Mouse (Mus musculus): ENCODE data around the gene Hormad2.

Gene Hormad2

GRCm38 (mm10) chr11:4442280-4442679 lies 1.4 kb upstream of the Hormad2 start:
- no peak for DNase-seq

GRCm38 (mm10) chr11:4438211-4438610 lies 2.7 kb downstream of the Hormad2 start:
- no peak for DNase-seq

DNA sequence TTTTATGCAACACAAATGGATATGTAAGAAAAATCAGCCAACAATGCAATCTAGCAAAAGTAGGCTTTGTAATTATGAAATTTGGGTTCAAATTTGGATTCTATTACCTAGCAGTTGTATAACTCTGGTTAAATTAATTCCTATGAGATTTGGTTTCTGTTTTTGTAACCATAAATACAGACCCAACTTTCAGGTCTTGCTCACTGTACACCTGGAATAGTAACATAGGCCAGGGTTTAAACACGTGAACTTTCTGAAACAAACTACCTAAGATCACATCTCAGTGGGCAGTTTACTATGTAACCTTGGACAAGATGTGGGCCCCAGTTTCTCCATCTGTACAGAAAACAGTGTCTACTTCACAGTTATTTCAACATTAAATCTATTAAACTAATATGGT lies 3.6 kb downstream of the Hormad2 start:
- DNase-seq, result no peak

- DNase-seq, result no peak
Measured at GRCm38 (mm10) chr11:4436631-4437030, 4.3 kb downstream of the Hormad2 start.

GRCm38 (mm10) chr11:4434461-4434860 lies 6.4 kb downstream of the Hormad2 start:
- no peak for DNase-seq

DNA sequence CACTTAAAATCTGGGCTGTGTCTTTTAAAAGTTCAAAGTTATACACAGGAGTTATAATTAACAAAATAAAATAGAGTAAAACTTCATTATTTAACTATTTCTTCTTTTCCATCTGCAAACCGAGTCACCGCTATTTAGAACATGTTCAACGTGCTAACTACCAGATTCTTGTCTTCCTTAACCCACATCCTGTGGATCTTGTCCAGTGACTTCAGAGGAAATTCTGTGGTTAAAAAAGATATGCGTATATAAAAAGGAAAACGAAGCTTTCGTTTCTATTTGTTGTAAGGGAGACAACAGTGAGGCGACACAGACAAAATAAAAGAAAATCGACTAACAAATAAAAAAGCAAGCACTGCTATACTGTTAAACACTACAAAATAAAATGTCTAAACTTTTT lies 17.1 kb downstream of the Hormad2 start:
- no peak for DNase-seq

GRCm38 (mm10) chr11:4422494-4423425 lies 18.1 kb downstream of the Hormad2 start:
- DNase-seq, result no peak

DNA sequence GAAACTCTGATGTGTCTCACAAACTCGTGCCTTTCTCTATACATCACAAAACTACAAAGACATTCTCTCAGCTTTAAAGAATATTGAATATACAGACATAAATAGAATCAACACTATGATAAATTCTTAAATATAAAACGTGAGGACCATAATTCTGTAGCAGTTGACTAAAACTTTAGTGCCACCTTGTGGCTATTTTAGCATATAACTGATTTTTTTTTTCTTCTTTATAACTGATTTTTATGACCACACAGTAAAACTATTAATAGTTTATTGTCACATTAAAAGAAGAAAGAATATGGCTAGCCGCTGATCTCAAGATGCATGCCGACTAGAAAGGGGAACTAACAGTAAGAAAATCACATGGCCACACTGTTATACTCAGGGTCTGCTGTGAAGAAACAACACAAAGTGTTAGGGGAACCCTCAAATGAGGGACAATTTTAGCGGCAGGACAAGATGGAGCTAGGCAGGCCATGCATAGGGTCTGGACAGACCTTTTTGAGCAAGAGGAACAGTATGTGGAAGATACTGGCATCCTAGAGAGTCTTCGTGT lies 18.9 kb downstream of the Hormad2 start:
- no peak for DNase-seq

- no peak for DNase-seq
Measured at GRCm38 (mm10) chr11:4417986-4418385, 22.9 kb downstream of the Hormad2 start.

GRCm38 (mm10) chr11:4412294-4412693 lies 28.6 kb downstream of the Hormad2 start:
- DNase-seq, result no peak

- no peak for DNase-seq
Measured at GRCm38 (mm10) chr11:4404277-4404676, 36.6 kb downstream of the Hormad2 start.

GRCm38 (mm10) chr11:4403381-4403780 lies 37.5 kb downstream of the Hormad2 start:
- no peak for DNase-seq

DNA sequence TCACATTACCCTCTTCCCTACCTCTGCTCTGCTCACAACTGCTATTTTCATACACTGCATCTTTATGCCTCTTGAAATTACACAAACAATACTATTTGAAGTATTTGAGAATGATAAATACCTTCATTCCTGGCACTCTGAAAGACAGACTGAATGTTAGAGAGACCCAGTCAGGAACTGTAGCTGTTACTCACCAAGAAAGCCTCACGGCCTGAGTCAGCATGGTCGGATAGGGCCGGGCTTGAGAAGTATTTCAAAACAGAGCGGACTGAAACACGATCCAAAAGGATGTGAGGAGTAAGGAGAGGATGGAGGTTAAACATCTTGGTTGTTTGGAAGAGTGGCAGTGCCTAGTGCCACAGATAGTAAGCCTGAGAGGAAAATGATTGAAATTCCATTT lies 39.7 kb downstream of the Hormad2 start:
- DNase-seq, result no peak

- no peak for DNase-seq
Measured at GRCm38 (mm10) chr11:4394226-4394625, 46.7 kb downstream of the Hormad2 start.

DNA sequence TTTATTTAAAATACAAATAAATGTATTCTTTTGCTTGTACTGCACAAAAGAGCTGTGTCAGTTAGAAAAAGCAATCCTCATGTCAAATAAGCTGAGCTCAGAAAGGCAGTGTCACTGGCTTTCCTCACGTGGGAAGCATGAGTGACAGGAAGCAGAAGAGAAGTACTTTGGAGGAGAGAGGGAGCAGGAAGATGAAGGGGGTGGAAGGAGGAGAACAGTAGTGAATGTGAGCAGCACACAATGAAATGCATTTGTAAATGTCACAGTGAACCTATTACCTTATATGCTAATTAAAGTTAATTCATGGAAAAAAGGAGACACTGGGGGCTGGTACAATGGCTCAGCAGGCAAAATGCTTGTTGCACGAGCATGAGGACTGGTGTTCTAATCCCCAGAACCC lies 52.9 kb downstream of the Hormad2 start:
- DNase-seq, result no peak

DNA sequence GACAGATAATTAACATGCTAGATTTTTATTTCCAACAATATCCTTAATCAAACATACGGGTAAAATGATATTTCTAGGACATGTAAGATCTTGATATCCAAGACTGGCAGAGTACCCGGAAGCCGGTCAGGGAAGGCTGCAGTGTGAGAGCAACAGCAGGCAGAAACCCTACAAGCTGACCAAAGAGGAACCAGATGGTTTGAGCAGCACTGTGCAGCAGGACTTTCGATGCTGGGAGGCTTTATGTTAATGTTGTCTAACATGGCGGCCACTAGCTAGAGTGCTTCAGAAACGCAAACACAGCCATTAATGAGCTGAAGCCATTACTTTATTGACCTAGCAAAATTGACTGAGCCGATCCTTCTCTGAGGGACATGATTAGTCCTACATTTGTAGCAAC lies 58.6 kb downstream of the Hormad2 start:
- no peak for DNase-seq

- no peak for DNase-seq
Measured at GRCm38 (mm10) chr11:4379857-4380256, 61.0 kb downstream of the Hormad2 start.

DNA sequence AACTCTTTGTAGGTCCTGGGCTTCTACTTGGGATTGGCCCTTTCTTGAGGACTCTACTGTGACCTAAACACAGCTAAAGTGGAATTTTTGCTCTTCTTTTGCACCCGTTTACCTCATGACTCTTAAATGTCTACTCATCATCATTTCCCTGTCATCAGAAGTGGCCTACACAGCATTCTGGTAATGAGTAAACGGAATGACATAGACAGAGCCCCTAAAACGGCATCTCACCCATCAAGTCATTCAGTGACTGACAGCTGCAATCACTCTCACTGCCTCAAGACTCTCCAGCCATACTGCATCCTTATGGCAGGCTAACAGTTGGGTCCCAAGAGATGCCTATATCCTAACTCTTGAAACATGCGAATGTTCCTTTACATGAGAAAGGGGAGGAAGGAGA lies 74.5 kb downstream of the Hormad2 start:
- DNase-seq, result no peak

- no peak for DNase-seq
Measured at GRCm38 (mm10) chr11:4355430-4355829, 85.5 kb downstream of the Hormad2 start.

DNA sequence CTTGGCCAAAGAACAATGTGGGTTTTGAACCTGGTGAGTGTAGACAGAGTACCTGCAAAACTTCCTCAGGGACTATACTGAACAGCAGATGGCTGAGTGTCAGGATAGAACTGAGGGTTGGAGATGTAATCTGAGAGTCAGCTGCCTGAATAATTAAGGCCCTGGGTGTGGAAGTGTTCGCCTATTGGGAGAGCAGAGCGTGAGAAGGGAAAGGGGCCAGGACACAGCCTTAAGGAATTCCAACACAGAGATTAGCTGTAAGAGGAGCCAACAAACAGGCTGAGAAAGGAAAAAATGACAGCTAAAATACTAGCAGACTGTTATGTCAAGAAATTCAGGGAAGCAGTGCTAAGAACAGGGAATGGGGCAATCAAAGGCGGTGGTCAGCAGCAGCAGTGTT lies 88.3 kb downstream of the Hormad2 start:
- DNase-seq, result no peak

GRCm38 (mm10) chr11:4343926-4344325 lies 97.0 kb downstream of the Hormad2 start:
- DNase-seq, result no peak

GRCm38 (mm10) chr11:4342027-4342426 lies 98.9 kb downstream of the Hormad2 start:
- no peak for DNase-seq

GRCm38 (mm10) chr11:4340109-4340779 lies 100.7 kb downstream of the Hormad2 start:
- no peak for DNase-seq

- no peak for DNase-seq
Measured at GRCm38 (mm10) chr11:4339275-4339674, 101.6 kb downstream of the Hormad2 start.

Data from cerebellum, adult 18-20 months (tissue).